Mouse (Mus musculus): Measurements from ENCODE around the gene Trio.

DNA sequence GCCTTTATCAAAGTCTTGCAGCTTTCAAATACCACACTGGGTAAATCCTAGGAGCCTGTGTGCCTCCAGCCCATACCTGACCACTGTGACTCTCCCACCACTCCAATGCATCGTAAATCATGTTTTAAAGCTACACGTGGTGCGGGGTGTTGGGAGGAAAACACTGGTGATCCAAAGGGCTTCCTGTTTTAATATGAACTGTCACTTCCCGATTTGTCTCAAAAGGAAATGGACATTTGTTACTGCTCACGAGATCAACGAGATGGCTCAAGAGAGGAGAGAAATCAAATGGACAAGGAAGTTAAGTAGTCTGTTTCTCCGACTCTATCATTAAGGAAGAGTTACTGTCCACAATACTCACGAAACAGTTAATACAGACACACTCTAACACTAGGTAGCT lies 84.6 kb downstream of the Trio start:
- TF ChIP-seq GATA1 (IDR thresholded peaks at IDR 0.05; ENCODE audit: borderline replicate concordance, low read length) (no peak), CTCF (IDR thresholded peaks at IDR 0.05; ENCODE audit: low read depth, low read length) (no peak), TAL1 (conservative IDR thresholded peaks at IDR 0.05; ENCODE audit: low read depth, low read length) (no peak), POLR2AphosphoS5 (IDR thresholded peaks at IDR 0.05; ENCODE audit: insufficient replicate concordance, low read depth, low read length) (no peak)

Data from G1E (cell line).